Mouse (Mus musculus): Measurements from ENCODE around the gene Ifrd2. TPM values are rescaled to one million over a fixed set of nuclear protein-coding genes. Genes with fewer than 3 reads are reported as not detected.

The Ifrd2 gene
- total and polyA plus RNA-seq, 3 experiments: 76.0 to 183 (median 156) TPM

DNA sequence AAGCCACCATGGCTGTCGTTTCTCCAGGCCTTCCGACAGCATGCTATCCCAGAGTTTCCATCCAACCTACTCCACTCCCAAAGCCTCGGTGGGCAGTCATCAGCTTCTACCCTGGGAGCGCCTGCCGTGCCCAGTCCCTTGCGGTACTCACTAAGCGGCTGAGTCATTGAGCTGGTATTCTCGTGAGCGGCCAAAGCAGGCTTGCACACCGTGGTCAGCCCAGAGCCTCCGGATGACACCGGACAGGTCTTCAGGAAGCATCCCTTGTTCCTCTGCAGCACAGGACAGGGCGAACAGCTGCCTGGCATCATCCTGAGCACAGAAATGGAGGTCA lies 32.1 kb downstream of the Ifrd2 start:
- Histone ChIP-seq H3K4me3 (ENCODE audit: low read depth, low read length) (no peak overlapping the region), H3K9me3 (replicated peaks) (no peaks in the 10 kb centered on the region), H3K36me3 (replicated peaks) (peaks cover 91% of the 10 kb centered on the region), H3K27me3 (ENCODE audit: insufficient read depth, low read length) (no peaks in the 10 kb centered on the region), H3K4me1 (ENCODE audit: insufficient read depth, low read depth, low read length) (peaks cover 26% of the 10 kb centered on the region)
- no peak for TF ChIP-seq POLR2AphosphoS5 (IDR thresholded peaks at IDR 0.05; ENCODE audit: insufficient replicate concordance, low read depth, low read length)
- TF ChIP-seq TAL1 (conservative IDR thresholded peaks at IDR 0.05; ENCODE audit: low read depth, low read length): no peak
- no peak for TF ChIP-seq GATA1 (IDR thresholded peaks at IDR 0.05; ENCODE audit: borderline replicate concordance, low read length)
- no peak for TF ChIP-seq GATA2 (IDR thresholded peaks at IDR 0.05; ENCODE audit: borderline replicate concordance, low read depth, low read length)
- TF ChIP-seq CTCF (IDR thresholded peaks at IDR 0.05; ENCODE audit: low read depth, low read length): no peak
- DNase-seq (ENCODE audit: low spot score) (no peak), ATAC-seq (ENCODE audit: extremely low read depth, insufficient number of reproducible peaks, low FRiP score, poor library complexity, severe bottlenecking) (no peak)

DNA sequence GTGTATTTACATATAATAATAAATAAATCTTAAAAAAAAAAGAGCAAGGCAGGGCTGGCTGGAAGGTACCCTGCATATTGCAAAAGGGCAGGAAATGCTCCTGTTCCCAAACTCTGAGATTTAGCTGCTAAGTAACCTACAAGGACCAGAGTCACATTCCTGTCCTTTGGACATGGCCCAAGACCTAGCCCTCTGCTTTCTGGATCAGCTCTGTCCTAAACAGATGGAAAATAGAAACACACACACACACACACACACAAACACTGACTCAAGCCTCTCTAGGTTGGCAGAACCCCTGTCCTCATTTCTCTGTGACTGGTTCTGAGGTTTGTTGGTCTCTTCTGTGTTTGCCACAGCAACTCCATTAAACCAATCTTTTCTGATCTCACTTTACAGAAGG lies 33.5 kb downstream of the Ifrd2 start:
- H3K4me3 ChIP-seq (ENCODE audit: low read depth, low read length): no peak overlapping the region
- ATAC-seq (ENCODE audit: extremely low read depth, insufficient number of reproducible peaks, low FRiP score, poor library complexity, severe bottlenecking) (no peak), DNase-seq (ENCODE audit: low spot score) (no peak)
- no peak for TF ChIP-seq TAL1 (conservative IDR thresholded peaks at IDR 0.05; ENCODE audit: low read depth, low read length)
- no peak for TF ChIP-seq GATA1 (IDR thresholded peaks at IDR 0.05; ENCODE audit: borderline replicate concordance, low read length)
- no peak for TF ChIP-seq GATA2 (IDR thresholded peaks at IDR 0.05; ENCODE audit: borderline replicate concordance, low read depth, low read length)
- no peak for TF ChIP-seq CTCF (IDR thresholded peaks at IDR 0.05; ENCODE audit: low read depth, low read length)
- no peak for TF ChIP-seq POLR2AphosphoS5 (IDR thresholded peaks at IDR 0.05; ENCODE audit: insufficient replicate concordance, low read depth, low read length)
- H3K27me3 ChIP-seq (ENCODE audit: insufficient read depth, low read length): no peaks in the 10 kb centered on the region
- H3K36me3 ChIP-seq (replicated peaks): peaks cover 91% of the 10 kb centered on the region
- peaks cover 40% of the 10 kb centered on the region for H3K4me1 ChIP-seq (ENCODE audit: insufficient read depth, low read depth, low read length)
- no peaks in the 10 kb centered on the region for H3K9me3 ChIP-seq (replicated peaks)

DNA sequence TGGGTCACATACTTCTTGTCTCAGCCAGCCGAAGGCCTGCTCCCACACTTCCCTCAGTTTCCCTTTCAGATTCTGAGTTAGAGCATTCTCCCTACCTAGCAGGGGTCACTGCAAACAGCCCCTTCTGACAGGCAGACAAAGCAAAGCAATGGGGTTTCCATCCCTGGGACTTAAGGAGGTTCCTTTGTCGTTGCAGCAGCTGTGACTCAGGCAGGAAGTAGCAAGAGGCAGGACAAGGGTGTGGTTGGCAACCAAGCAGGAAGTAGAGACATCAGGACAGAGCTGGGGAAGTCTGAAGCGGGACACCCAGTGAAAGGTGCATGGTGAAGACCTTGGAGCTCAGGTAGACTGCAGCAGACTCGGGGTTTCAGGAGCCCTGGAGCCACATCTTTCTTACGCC lies 37.1 kb downstream of the Ifrd2 start:
- no peaks in the 10 kb centered on the region for H3K27me3 ChIP-seq (ENCODE audit: insufficient read depth, low read length)
- H3K4me1 ChIP-seq (ENCODE audit: insufficient read depth, low read depth, low read length): peaks cover 67% of the 10 kb centered on the region
- peaks cover 94% of the 10 kb centered on the region for H3K36me3 ChIP-seq (replicated peaks)
- ATAC-seq (ENCODE audit: extremely low read depth, insufficient number of reproducible peaks, low FRiP score, poor library complexity, severe bottlenecking): peak; percentile 67
- H3K9me3 ChIP-seq (replicated peaks): no peaks in the 10 kb centered on the region
- peak; percentile 54 for DNase-seq (ENCODE audit: low spot score)
- H3K4me3 ChIP-seq (ENCODE audit: low read depth, low read length): peak overlapping the region; percentile 55; the same call in 1 of the 2 replicates
- TF ChIP-seq TAL1 (conservative IDR thresholded peaks at IDR 0.05; ENCODE audit: low read depth, low read length) (no peak), GATA2 (IDR thresholded peaks at IDR 0.05; ENCODE audit: borderline replicate concordance, low read depth, low read length) (no peak), GATA1 (IDR thresholded peaks at IDR 0.05; ENCODE audit: borderline replicate concordance, low read length) (no peak), CTCF (IDR thresholded peaks at IDR 0.05; ENCODE audit: low read depth, low read length) (no peak), POLR2AphosphoS5 (IDR thresholded peaks at IDR 0.05; ENCODE audit: insufficient replicate concordance, low read depth, low read length) (no peak)

DNA sequence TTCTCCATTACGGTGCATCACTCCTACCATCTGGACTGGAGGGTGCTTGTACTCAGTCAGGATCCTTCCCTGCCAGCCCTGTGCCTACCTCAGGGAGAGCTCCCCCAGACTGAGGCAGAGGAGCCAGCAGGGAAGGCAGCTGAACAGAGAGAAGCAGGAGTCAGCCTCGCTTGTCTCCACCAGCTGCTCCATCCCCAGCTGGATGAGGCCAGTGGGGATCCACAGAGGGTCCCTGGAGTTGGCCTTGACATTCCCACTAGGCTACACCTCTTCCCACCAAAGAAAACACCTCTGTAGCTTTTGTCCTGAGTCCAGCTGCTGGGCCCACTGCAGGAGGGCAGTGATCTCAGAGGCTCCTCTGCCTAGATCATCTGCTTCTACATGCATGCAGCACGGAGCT lies 37.5 kb downstream of the Ifrd2 start:
- Histone ChIP-seq H3K36me3 (replicated peaks) (peaks cover 94% of the 10 kb centered on the region), H3K9me3 (replicated peaks) (no peaks in the 10 kb centered on the region), H3K4me1 (ENCODE audit: insufficient read depth, low read depth, low read length) (peaks cover 67% of the 10 kb centered on the region), H3K27me3 (ENCODE audit: insufficient read depth, low read length) (no peaks in the 10 kb centered on the region), H3K4me3 (ENCODE audit: low read depth, low read length) (peak overlapping the region; percentile 55; the same call in 1 of the 2 replicates)
- ATAC-seq (ENCODE audit: extremely low read depth, insufficient number of reproducible peaks, low FRiP score, poor library complexity, severe bottlenecking) (no peak), DNase-seq (ENCODE audit: low spot score) (no peak)
- no peak for TF ChIP-seq POLR2AphosphoS5 (IDR thresholded peaks at IDR 0.05; ENCODE audit: insufficient replicate concordance, low read depth, low read length)
- no peak for TF ChIP-seq CTCF (IDR thresholded peaks at IDR 0.05; ENCODE audit: low read depth, low read length)
- no peak for TF ChIP-seq TAL1 (conservative IDR thresholded peaks at IDR 0.05; ENCODE audit: low read depth, low read length)
- no peak for TF ChIP-seq GATA2 (IDR thresholded peaks at IDR 0.05; ENCODE audit: borderline replicate concordance, low read depth, low read length)
- TF ChIP-seq GATA1 (IDR thresholded peaks at IDR 0.05; ENCODE audit: borderline replicate concordance, low read length): no peak

DNA sequence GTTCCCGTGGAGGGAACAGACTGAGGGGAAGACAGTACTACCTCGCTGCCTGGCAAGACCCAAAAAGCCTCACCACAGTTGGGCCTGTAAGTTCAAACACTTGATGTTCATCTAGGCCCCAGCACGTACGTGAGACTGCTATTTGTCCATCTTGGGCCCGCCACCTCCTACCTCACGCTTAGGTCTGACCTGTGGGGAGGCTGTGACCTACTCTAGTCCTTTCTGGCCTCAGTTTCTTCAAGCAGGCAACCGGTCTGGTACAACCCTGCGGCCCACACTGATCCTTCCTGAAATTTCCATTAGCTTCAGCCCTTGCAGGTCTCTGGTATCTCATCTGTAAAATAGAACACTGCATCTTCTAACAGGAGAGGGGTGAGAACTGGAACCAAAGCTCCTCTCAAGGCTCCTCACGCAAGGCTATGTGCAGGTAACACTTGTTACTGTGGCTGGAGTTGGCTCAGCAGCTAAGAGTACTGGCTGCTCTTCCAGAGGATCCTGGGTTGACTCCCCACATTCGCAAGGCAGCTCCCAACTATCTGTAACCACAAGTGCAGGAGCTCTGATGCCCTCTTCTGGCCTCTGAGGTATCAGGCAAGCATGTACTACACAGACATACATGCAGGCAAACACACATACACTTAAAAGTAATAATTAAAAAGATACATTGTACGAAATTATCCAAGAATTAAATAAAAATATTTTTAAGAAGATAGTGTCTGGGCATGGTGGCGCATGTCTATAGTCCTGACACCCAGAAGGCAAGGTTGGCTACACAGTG lies 38.1 kb downstream of the Ifrd2 start:
- TF ChIP-seq POLR2AphosphoS5 (IDR thresholded peaks at IDR 0.05; ENCODE audit: insufficient replicate concordance, low read depth, low read length): no peak
- TF ChIP-seq GATA1 (IDR thresholded peaks at IDR 0.05; ENCODE audit: borderline replicate concordance, low read length): no peak
- TF ChIP-seq TAL1 (conservative IDR thresholded peaks at IDR 0.05; ENCODE audit: low read depth, low read length): no peak
- TF ChIP-seq GATA2 (IDR thresholded peaks at IDR 0.05; ENCODE audit: borderline replicate concordance, low read depth, low read length): no peak
- no peak for TF ChIP-seq CTCF (IDR thresholded peaks at IDR 0.05; ENCODE audit: low read depth, low read length)
- ATAC-seq (ENCODE audit: extremely low read depth, insufficient number of reproducible peaks, low FRiP score, poor library complexity, severe bottlenecking): no peak
- no peak for DNase-seq (ENCODE audit: low spot score)
- Histone ChIP-seq H3K36me3 (replicated peaks) (peaks cover 94% of the 10 kb centered on the region), H3K4me3 (ENCODE audit: low read depth, low read length) (peak overlapping the region; percentile 55; the same call in 1 of the 2 replicates), H3K4me1 (ENCODE audit: insufficient read depth, low read depth, low read length) (peaks cover 72% of the 10 kb centered on the region), H3K27me3 (ENCODE audit: insufficient read depth, low read length) (no peaks in the 10 kb centered on the region), H3K9me3 (replicated peaks) (no peaks in the 10 kb centered on the region)

DNA sequence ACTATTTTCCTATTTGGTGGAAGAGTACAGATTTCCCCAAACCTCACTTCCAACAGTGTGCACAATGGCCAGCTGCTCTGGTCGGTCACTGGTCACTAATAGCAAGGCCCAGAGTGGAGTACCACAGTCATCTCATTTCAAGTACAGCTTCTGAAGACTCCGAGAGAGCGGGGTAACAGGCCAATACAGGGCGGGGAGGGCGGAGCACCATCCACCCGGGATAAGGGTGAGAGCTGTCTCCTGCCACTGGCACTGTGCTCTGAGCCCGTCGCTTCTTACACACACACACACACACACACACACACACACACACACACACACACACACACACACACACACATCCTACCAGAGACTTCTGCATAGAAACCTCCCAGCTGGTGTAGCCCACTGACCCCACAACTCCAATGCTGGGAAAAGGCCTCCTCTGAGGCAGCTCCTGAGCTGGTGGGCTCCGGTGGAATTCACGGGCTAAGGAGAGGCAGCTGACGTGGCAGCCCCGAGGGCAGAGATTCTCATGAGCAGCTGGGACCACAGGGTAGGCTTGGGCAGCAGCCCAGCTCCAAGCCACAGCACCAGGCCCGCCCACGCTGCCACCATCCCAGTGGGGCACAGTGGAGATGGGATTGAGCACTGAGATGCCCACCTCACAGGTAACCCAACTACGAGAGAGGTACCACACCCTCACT lies 38.9 kb downstream of the Ifrd2 start:
- peak overlapping the region; percentile 13; the same call in 1 of the 2 replicates for H3K4me3 ChIP-seq (ENCODE audit: low read depth, low read length)
- H3K4me1 ChIP-seq (ENCODE audit: insufficient read depth, low read depth, low read length): peaks cover 80% of the 10 kb centered on the region
- no peaks in the 10 kb centered on the region for H3K9me3 ChIP-seq (replicated peaks)
- TF ChIP-seq CTCF (IDR thresholded peaks at IDR 0.05; ENCODE audit: low read depth, low read length) (no peak), POLR2AphosphoS5 (IDR thresholded peaks at IDR 0.05; ENCODE audit: insufficient replicate concordance, low read depth, low read length) (no peak), TAL1 (conservative IDR thresholded peaks at IDR 0.05; ENCODE audit: low read depth, low read length) (no peak), GATA2 (IDR thresholded peaks at IDR 0.05; ENCODE audit: borderline replicate concordance, low read depth, low read length) (no peak), GATA1 (IDR thresholded peaks at IDR 0.05; ENCODE audit: borderline replicate concordance, low read length) (no peak)
- peaks cover 96% of the 10 kb centered on the region for H3K36me3 ChIP-seq (replicated peaks)
- no peak for ATAC-seq (ENCODE audit: extremely low read depth, insufficient number of reproducible peaks, low FRiP score, poor library complexity, severe bottlenecking)
- DNase-seq (ENCODE audit: low spot score): no peak
- H3K27me3 ChIP-seq (ENCODE audit: insufficient read depth, low read length): no peaks in the 10 kb centered on the region

Data from G1E (cell line).